Mouse (Mus musculus) intestine, embryonic 15.5 days (tissue): ENCODE results near the gene Dr1. TPM values are rescaled to one million over a fixed set of nuclear protein-coding genes. Genes with fewer than 3 reads are reported as not detected.
"Not testable (repeated sequence)": the region's sequence is repeated elsewhere in the genome, so short reads cannot be mapped to it uniquely, and the experiment has no call there.

Experiments
- ATAC-seq: fragments of 200-750 bp; cut with Nextera tagmentation; 2 replicates; pipeline ENCODE4 v1.8.0; 2017; ENCODE audit warnings: moderate TSS enrichment, moderate library complexity
- H3K27ac ChIP-seq: fragments of 300-500 bp; sonication (generic); 2 replicates; pipeline ENCODE4 v1.5.1; 2015; ENCODE audit warnings: mild to moderate bottlenecking, inconsistent platforms
- H3K27me3 ChIP-seq: fragments of 300-500 bp; sonication (generic); replicated peaks from 2 replicates; pipeline ENCODE4 v1.6.1; 2015; ENCODE audit warnings: inconsistent platforms
- H3K36me3 ChIP-seq: fragments of 300-500 bp; sonication (generic); 2 replicates; pipeline ENCODE4 v1.6.1; 2015; ENCODE audit warnings: inconsistent platforms
- H3K4me1 ChIP-seq: fragments of 300-500 bp; sonication (generic); replicated peaks from 2 replicates; pipeline ENCODE4 v1.6.1; 2015; ENCODE audit warnings: inconsistent platforms
- H3K4me2 ChIP-seq: fragments of 300-500 bp; sonication (generic); replicated peaks from 2 replicates; pipeline ENCODE4 v1.6.1; 2015; ENCODE audit warnings: mild to moderate bottlenecking, inconsistent platforms
- H3K4me3 ChIP-seq: fragments of 300-500 bp; sonication (generic); replicated peaks from 2 replicates; pipeline ENCODE4 v1.5.1; 2015; ENCODE audit warnings: inconsistent platforms
- H3K9ac ChIP-seq: fragments of 300-500 bp; sonication (generic); 2 replicates; pipeline ENCODE4 v1.6.1; 2015; ENCODE audit warnings: inconsistent platforms
- H3K9me3 ChIP-seq: fragments of 300-500 bp; sonication (generic); 2 replicates; pipeline ENCODE4 v1.6.1; 2016; ENCODE audit warnings: inconsistent platforms
- WGBS: fragments of 180-500 bp; shearing (Covaris S2); methylation state at CpG from one replicate; pipeline ENCODE4 v1.1.7; 2015; 5-methylcytosine and 5-hydroxymethylcytosine counted together
- polyA plus RNA-seq: library from polyadenylated mRNA; unstranded; fragments of >200 nt; fragmentation: Nextera tagmentation; extraction: Ambion mirVana; gene quantifications from 2 replicates; pipeline ENCODE4 v1.2.1, GENCODE M21; 2015

Dr1 gene
- 40.2 and 44.1 TPM in 2 replicates for polyA plus RNA-seq

DNA sequence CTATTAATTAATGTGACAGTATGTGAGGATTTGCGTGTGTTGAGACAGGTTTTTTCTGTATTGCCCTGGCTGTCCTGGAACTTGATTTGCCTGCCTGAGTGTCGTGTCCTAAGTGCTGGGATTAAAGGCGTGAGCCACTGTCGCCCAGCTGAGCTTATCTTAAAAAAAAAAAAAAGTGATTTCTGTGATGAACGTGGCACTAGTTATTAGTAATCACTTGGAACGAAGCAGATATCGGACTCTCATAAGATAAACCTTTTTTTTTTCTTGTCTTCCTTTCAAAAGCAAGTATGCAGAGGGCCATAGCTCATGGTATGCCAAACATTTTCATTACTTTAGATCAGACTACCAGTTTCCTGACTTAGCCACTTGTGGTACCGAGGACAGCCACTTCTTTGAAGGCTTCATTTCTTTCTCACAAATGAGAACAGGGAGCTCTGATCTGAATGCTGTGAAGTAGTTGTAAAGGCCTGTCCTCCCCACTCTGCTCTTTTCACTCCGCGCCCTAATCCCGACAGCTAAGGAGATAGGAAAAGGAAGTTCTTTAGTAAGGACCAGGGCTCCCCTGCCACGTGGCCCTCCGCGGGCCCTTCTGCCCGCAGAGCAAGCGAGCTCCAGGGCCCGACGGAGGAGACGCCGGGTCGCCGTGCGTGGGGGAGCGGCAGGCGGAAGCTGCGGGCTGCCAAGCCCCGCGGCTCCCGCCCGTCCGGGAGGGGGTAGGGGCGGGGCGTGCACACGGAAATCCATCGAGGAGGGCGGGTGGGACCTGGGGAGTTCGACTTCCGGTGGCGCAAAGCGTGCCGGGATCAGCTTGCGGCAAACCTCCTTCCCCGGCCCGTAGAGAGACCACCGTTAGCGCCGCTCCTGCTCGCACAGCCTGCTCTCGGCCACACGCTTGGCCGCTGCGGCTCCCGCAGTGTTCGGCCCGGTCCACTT, at the start of gene Dr1:
Gene Dr1 (plus strand): TSS at position 771 of the 936 bp plus-strand sequence.
- 2% methylated on average over 53 of the region's 55 CpGs for WGBS
- peak within 1 kb of the TSS; percentile 74 for H3K4me2 ChIP-seq
- H3K9me3 ChIP-seq, result no peaks in the 10 kb centered on the region
- H3K27ac ChIP-seq, result peak within 1 kb of the TSS; percentile 97
- no peaks in the 10 kb centered on the region for H3K27me3 ChIP-seq
- H3K9ac ChIP-seq, result peak within 1 kb of the TSS; percentile 97
- H3K4me1 ChIP-seq, result peaks cover 5% of the 10 kb centered on the region; the same call in 1 of the 2 replicates
- H3K36me3 ChIP-seq, result no peaks in the 10 kb centered on the region
- ATAC-seq, result peak; percentile 98
- peak within 1 kb of the TSS; percentile 98 for H3K4me3 ChIP-seq

DNA sequence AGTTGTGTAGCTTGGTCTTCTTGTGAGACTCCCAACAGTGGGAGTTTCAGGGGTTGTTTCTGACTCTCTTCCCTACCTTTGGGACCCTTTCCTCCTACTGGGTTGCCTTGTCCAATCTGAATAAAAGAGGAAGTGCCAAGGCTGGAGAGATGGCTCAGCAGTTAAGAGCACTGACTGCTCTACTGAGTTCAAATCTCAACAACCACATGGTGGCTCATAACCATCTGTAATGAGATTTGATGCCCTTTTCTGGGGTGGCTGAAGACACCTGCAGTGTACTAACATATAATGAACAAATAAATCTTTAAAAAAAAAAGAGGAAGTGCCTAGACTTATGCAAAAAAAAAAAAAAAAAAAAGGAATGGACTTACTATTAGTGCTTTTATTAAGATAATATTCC, 44.6 kb upstream of the Dr1 start:
- no peaks in the 10 kb centered on the region for H3K4me1 ChIP-seq
- H3K9me3 ChIP-seq, result no peaks in the 10 kb centered on the region
- no peak for ATAC-seq
- no peaks in the 10 kb centered on the region for H3K27me3 ChIP-seq
- no peak overlapping the region for H3K27ac ChIP-seq
- H3K4me3 ChIP-seq, result no peak overlapping the region
- H3K4me2 ChIP-seq, result no peak overlapping the region
- no peak overlapping the region for H3K9ac ChIP-seq
- H3K36me3 ChIP-seq, result no peaks in the 10 kb centered on the region

DNA sequence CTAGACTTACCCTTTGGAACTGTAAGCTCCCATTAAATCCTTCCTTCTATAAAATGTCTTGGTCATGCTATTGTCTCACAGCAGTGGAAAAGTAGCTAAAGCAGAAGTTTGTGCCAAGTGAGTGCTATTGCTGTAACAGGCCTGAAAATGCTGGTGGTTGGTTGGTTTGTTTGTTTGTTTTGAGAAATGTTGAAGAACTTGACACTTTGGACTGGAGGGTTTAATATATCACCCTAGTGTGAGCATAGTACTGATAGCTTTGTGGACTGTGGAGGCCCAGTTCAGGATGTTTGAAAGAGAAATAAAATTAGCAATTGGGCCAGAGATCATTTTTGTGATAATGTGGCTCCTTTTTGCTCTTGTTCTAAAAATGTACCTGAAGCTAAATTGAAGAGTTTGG, 42.5 kb upstream of the Dr1 start:
- no peak for ATAC-seq
- H3K4me1 ChIP-seq, result no peaks in the 10 kb centered on the region

DNA sequence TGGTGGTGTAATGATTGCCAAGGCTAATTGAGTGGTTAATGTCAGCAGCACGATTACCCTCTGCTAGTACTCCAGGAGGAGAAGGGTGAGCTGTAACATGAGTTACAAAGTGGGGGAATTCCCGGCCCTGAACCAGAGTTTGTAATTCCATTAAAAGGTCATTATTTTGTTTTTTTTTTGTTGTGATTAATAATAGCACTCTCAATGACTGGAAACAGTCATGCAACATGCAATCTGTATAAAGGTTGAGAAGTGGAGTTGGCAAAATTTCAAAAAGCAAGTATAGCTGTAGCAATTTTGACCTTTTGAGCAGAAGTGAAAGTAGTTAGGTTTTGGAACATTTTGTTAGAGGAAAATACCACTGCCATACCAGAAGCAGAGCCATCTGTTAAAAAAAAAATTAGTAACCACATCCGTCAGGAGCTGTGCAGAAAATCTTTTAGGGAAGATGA, 22.4 kb upstream of the Dr1 start:
- H3K4me1 ChIP-seq, result no peaks in the 10 kb centered on the region
- no peaks in the 10 kb centered on the region for H3K9me3 ChIP-seq
- WGBS, result 36% methylated on average over 3 of the region's 3 CpGs
- H3K4me2 ChIP-seq, result no peak overlapping the region
- no peak for ATAC-seq
- no peaks in the 10 kb centered on the region for H3K36me3 ChIP-seq
- no peak overlapping the region for H3K27ac ChIP-seq
- no peaks in the 10 kb centered on the region for H3K27me3 ChIP-seq
- H3K9ac ChIP-seq, result no peak overlapping the region
- H3K4me3 ChIP-seq, result no peak overlapping the region

More for the DNA sequence above, 42.5 kb upstream of the Dr1 start:
- Histone ChIP-seq H3K9me3 (no peaks in the 10 kb centered on the region), H3K27me3 (no peaks in the 10 kb centered on the region), H3K9ac (no peak overlapping the region), H3K36me3 (no peaks in the 10 kb centered on the region), H3K4me2 (no peak overlapping the region), H3K27ac (no peak overlapping the region), H3K4me3 (no peak overlapping the region)

DNA sequence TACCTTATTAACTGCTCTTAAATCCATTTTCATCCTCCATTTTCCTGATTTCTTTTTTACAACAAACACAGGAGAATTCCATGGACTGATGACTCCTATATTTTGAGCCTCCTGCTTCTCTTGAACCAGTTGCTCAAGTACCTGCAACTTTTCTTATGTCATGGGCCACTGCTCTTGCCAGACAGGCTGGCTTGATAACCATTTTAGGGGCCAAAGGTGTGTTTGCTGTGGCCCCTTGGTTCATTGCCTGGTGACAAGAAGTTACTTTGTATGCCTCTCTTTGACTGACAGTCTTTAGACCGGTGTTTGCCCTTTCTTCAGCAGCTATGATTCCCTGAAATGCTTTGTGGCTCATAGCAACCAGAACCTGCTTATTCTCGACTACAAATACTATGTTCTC, 18.7 kb upstream of the Dr1 start:
- no peaks in the 10 kb centered on the region for H3K4me1 ChIP-seq
- no peak overlapping the region for H3K4me3 ChIP-seq
- H3K9me3 ChIP-seq, result no peaks in the 10 kb centered on the region
- ATAC-seq, result peak; percentile 75; the same call in 1 of the 2 replicates
- no peak overlapping the region for H3K9ac ChIP-seq
- H3K4me2 ChIP-seq, result no peak overlapping the region
- WGBS, result 68% methylated on average over 2 of the region's 2 CpGs
- no peaks in the 10 kb centered on the region for H3K27me3 ChIP-seq
- no peak overlapping the region for H3K27ac ChIP-seq
- no peaks in the 10 kb centered on the region for H3K36me3 ChIP-seq

DNA sequence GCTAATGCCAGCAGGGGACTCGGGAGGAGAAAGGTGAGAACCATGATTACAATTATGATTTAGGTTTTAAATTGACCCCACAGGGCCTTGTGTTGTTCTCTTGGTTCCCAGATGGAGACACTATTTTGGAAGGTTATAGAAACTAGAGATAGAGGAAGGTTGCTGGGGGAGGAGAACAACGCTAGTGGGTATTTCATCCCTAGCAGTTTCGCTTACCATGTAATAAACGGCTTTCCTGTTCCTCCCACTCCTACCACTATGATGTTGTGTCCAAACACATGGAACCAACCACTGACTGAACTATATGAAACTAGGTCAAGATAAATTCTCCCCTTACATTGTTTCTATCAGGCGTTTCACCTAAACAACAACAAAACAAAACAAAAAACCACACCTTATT, 13.4 kb upstream of the Dr1 start:
- Histone ChIP-seq H3K27ac (no peak overlapping the region), H3K9ac (no peak overlapping the region), H3K4me2 (no peak overlapping the region), H3K36me3 (no peaks in the 10 kb centered on the region), H3K4me3 (no peak overlapping the region), H3K4me1 (no peaks in the 10 kb centered on the region), H3K9me3 (no peaks in the 10 kb centered on the region), H3K27me3 (no peaks in the 10 kb centered on the region)
- ATAC-seq, result no peak
- 84% methylated on average over 5 of the region's 5 CpGs for WGBS

DNA sequence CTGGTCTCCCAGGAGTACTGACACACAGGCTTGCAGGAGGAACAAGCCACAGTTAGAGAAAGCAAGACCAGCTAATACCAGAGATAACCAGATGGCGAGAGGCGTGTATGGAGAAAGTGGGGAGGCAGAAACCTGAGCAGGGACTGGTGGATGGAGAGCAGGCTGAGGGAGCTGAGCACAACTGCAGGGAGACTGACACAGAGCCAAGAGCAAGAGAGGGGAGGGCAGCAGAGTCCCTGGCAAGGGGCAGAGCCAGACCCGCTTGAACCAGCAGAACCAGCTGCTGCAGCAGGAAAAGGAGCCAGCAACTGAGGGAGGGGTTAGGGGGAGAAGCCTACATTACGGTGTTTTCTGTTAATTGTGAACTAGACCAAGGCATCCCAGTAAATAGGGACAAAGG, 6.0 kb upstream of the Dr1 start:
- H3K4me3 ChIP-seq, result no peak overlapping the region
- H3K27ac ChIP-seq, result no peak overlapping the region
- H3K36me3 ChIP-seq, result no peaks in the 10 kb centered on the region
- 38% methylated on average over 4 of the region's 4 CpGs for WGBS
- no peaks in the 10 kb centered on the region for H3K4me1 ChIP-seq
- no peaks in the 10 kb centered on the region for H3K9me3 ChIP-seq
- H3K27me3 ChIP-seq, result no peaks in the 10 kb centered on the region
- no peak overlapping the region for H3K9ac ChIP-seq
- H3K4me2 ChIP-seq, result no peak overlapping the region
- ATAC-seq, result 0 out of 2 replicates have a peak, but pooled peaks have one; percentile 41

DNA sequence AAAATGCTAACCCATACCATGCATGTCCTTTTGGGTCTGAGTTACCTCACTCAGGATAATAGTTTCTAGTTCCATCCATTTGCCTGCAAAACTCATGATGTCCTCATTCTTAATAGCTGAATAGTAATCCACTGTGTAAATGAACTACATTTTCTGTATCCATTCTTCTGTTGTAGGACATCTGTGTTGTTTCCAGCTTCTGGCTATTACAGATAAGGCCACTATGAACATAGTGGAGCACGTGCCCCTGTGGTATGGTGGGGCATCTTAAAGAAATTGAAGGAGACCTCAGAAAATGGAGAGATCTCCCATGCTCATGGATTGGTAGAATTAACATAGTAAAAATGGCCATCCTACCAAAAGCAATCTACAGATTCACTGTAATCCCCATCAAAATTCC, 4.9 kb upstream of the Dr1 start:
- not testable (repeated sequence) for ATAC-seq, H3K9ac ChIP-seq, H3K27ac ChIP-seq, H3K36me3 ChIP-seq, H3K9me3 ChIP-seq, H3K27me3 ChIP-seq, H3K4me1 ChIP-seq, H3K4me3 ChIP-seq, H3K4me2 ChIP-seq
- 88% methylated on average over 1 of the region's 1 CpGs for WGBS

DNA sequence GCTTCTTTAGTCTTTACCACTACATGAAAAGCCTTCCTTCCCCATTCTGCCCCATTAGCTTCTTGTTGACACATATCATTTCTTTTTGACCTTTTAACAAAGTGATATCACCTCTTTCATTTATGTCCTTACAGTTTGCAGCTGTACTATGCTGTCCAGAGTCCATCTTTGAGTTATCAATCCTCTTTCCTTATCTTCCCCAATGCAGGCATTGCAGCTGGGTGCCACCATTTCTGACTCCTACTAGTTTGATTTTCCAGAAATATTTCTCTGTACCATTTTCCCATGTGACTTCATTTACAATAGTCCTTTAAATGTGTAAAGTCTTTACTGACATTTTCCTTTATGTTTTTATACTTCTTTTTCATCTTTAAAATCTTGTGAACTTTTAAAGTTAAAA, 1.7 kb upstream of the Dr1 start:
- Histone ChIP-seq H3K4me2 (no peak overlapping the region), H3K27me3 (no peaks in the 10 kb centered on the region), H3K36me3 (no peaks in the 10 kb centered on the region), H3K4me1 (peaks cover 2% of the 10 kb centered on the region; the same call in 1 of the 2 replicates), H3K9ac (no peak overlapping the region), H3K27ac (no peak overlapping the region), H3K9me3 (no peaks in the 10 kb centered on the region), H3K4me3 (no peak overlapping the region)
- ATAC-seq, result no peak

DNA sequence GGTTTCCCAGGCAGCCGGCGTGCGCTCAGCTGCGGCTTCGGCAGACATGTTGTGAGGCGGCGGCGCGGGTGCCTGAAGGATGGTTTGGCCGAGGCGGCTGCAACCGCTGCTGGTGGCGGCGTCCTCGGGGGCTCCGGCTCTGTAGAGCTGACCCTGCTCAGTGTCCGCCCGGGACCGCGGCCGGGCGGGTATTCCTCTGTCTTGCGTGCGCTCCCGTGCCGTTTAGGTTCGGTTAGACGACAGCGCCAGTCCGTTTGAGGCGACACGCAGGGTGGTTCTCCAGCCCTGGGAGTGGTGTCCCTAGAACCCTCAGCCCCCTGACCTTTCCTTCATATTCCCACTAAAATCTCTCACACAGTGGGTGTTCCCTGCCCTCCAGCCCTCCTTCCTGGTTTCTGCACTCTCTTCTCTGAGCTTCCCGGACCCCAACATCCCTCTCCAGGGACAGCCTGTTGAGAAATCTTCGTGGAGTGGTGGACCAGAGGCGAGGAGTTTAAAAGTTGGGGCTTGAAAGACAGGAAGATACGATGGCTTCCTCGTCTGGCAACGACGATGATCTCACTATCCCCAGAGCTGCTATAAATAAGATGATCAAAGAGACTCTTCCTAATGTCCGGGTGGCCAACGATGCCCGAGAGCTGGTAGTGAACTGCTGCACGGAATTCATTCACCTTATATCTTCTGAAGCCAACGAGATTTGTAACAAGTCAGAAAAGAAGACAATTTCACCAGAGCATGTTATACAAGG, 540 bp downstream of the Dr1 start:
- Histone ChIP-seq H3K9ac (peak overlapping the region; percentile 97), H3K9me3 (no peaks in the 10 kb centered on the region), H3K4me3 (peak overlapping the region; percentile 98), H3K4me1 (peaks cover 5% of the 10 kb centered on the region; the same call in 1 of the 2 replicates), H3K27ac (peak overlapping the region; percentile 97), H3K4me2 (peak overlapping the region; percentile 74), H3K36me3 (no peaks in the 10 kb centered on the region), H3K27me3 (no peaks in the 10 kb centered on the region)
- ATAC-seq, result peak; percentile 73
- WGBS, result under 1% methylated on average over 44 of the region's 44 CpGs

DNA sequence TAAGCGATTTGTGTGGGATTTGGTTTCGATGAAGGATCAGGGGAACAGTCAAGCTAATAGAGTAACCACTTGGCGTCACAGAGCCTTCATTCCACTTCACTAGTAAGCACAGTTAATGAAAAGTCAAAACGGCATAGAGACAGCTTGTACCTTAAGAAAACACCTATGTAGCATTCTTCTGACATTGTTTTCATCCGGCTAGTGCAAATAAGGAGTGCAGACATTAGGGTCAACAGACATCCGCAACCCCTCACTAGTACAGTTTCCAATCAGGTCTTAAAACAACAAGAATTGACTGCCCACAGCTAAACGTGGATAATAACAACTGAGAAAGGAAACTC, 1.1 kb downstream of the Dr1 start:
- Histone ChIP-seq H3K27ac (no peak overlapping the region), H3K9me3 (no peaks in the 10 kb centered on the region), H3K9ac (peak overlapping the region; percentile 97), H3K4me1 (peaks cover 5% of the 10 kb centered on the region; the same call in 1 of the 2 replicates), H3K36me3 (no peaks in the 10 kb centered on the region), H3K4me3 (peak overlapping the region; percentile 98), H3K4me2 (peak overlapping the region; percentile 74), H3K27me3 (no peaks in the 10 kb centered on the region)
- ATAC-seq, result no peak
- WGBS, result 7% methylated on average over 7 of the region's 7 CpGs

DNA sequence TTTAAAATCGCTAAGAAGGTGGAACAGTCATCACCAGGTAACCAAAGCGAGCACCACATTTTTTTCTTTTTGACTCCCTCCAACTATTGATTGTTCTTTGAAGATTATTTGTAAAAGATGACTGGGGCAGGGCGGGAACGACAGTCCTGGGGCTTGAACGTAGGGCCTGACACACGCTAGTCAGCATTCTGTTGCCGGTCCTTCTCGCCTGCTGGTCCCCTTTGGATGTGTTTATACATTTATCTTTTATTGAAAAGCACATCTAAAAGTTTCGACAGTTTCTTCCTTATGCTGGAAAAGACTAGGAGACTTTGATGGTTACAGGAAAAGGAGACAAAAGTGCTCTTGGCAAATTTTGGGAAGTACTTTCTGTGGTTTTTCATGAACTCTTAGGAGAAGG, 1.7 kb downstream of the Dr1 start:
- H3K4me1 ChIP-seq, result peaks cover 5% of the 10 kb centered on the region; the same call in 1 of the 2 replicates
- H3K9me3 ChIP-seq, result no peaks in the 10 kb centered on the region
- 22% methylated on average over 9 of the region's 9 CpGs for WGBS
- no peaks in the 10 kb centered on the region for H3K36me3 ChIP-seq
- no peaks in the 10 kb centered on the region for H3K27me3 ChIP-seq
- no peak overlapping the region for H3K27ac ChIP-seq
- H3K4me3 ChIP-seq, result peak overlapping the region; percentile 98
- ATAC-seq, result no peak
- H3K9ac ChIP-seq, result peak overlapping the region; percentile 97; the same call in 1 of the 2 replicates
- peak overlapping the region; percentile 74 for H3K4me2 ChIP-seq
